13 mouse cellular contexts compared by ENCODE assay signal in the genomic region with DNA sequence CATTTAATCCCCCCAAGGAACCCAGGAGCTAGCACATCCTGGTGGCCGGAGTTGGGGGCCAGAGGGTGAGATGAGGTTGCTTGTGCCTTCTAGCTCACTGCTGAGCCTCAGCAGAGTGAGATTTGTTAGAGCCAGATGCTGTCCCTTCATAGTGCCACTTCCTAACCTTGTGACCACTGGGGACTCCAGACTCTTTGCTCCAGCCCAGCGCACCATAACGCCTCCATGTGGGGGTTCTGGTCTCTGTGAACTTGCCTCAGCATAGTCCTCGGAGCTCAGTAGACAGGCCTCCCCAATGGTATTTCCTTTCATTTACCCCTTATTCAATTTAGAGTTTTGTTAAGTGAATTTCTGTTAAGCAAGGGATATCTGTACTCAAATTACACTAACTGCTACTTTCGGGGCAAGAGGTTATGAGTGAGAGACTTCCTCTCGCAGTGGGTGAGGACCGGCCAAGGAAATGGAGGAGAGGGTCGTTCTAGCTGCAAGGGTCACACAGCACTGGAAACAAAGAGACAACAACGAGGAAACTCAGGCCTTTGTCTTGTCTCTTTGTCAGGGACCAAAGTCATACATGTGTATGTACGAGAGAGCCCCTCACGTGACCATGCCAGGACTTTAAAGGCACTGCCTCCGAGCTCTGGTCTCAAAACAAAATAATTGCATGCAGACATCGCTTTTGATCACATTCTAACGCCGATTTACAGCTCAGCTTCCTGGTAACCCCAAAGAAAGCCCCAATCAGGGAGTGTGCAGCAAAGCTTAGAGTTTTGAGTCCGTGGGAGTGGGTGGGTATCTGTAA.
A peak's percentile ranks its signal among the peaks of the same experiment; 100 is the strongest.
DNase-seq lines count a peak whose midpoint lies in the region; ATAC-seq lines count a peak whose summit lies in the region.
"Had no signal": no experiment of that assay in that cellular context is flagged by ENCODE, and none has a peak within 500 bp of the region (broad histone marks: within the 10 kb centered on the region; RNA-seq: fewer than 3 reads in every experiment).

No protein-coding gene starts in this region.

- H3K27ac ChIP-seq in kidney, embryonic 14.5 days (ENCODE audit: low read depth, low read length): no peak overlapping the region
- H3K27ac ChIP-seq: midbrain, embryonic 12.5 days had no signal

- H3K4me3 ChIP-seq in kidney, embryonic 14.5 days (ENCODE audit: low read length): no peak overlapping the region
- H3K4me3 ChIP-seq: heart, embryonic 12.5 days; midbrain, embryonic 12.5 days had no signal

- no peaks in the 10 kb centered on the region for H3K27me3 ChIP-seq in kidney, embryonic 14.5 days (ENCODE audit: control insufficient read depth, insufficient read depth, low read length)
- H3K27me3 ChIP-seq: heart, embryonic 12.5 days; midbrain, embryonic 12.5 days had no signal

- H3K9me3 ChIP-seq in kidney, embryonic 14.5 days (ENCODE audit: control insufficient read depth, low read length): no peaks in the 10 kb centered on the region
- H3K9me3 ChIP-seq: heart, embryonic 12.5 days; midbrain, embryonic 12.5 days had no signal

- no peak overlapping the region for H3K9ac ChIP-seq in kidney, embryonic 14.5 days (ENCODE audit: low read depth, low read length)
- H3K9ac ChIP-seq: forebrain, postnatal 0 days; heart, embryonic 12.5 days; midbrain, embryonic 12.5 days had no signal

- H3K4me2 ChIP-seq in kidney, embryonic 14.5 days (replicated peaks; ENCODE audit: low read depth, low read length): 0 out of 2 replicates have a peak overlapping the region, but pooled peaks have one; percentile 6
- H3K4me2 ChIP-seq: heart, embryonic 12.5 days; midbrain, embryonic 12.5 days had no signal

- H3K4me1 ChIP-seq in kidney, embryonic 14.5 days (ENCODE audit: control insufficient read depth, insufficient read depth, low read length): peaks cover 5% of the 10 kb centered on the region; the same call in 1 of the 2 replicates
- H3K4me1 ChIP-seq: heart, embryonic 12.5 days had no signal

- DNase-seq in kidney, adult 11 months: no peak
- peak; percentile 15 for DNase-seq in thymus, postnatal 0 days (ENCODE audit: low spot score)
- no peak for DNase-seq in thymus, postnatal 10 days (ENCODE audit: low spot score in 2 of 2)
- DNase-seq in induced T-regulatory cell, adult 2 months (ENCODE audit: low read depth): peak; percentile 45
- no peak for DNase-seq in gastrocnemius, adult 8-10 months (ENCODE audit: low spot score in 2 of 2)
- no peak for DNase-seq in cerebellum, adult 9-10 months
- DNase-seq in ovary, postnatal 36 days (ENCODE audit: low spot score): no peak
- DNase-seq: cerebellum, adult 8-10 months; forebrain, postnatal 0 days; kidney, adult 8-10 months had no signal

- no peaks in the 10 kb centered on the region for H3K36me3 ChIP-seq in kidney, embryonic 14.5 days (ENCODE audit: control insufficient read depth, insufficient read depth, low read length)
- H3K36me3 ChIP-seq: heart, embryonic 12.5 days; midbrain, embryonic 12.5 days had no signal

- 25% methylated on average over 16 of the region's 16 CpGs for WGBS in kidney, embryonic 14.5 days

- peak; percentile 40; the same call in 1 of the 2 replicates for ATAC-seq in kidney, embryonic 14.5 days (ENCODE audit: low FRiP score, low TSS enrichment)
- ATAC-seq: forebrain, postnatal 0 days had no signal

Comparison
In these comparisons a context has a peak if more than half of its experiments do, and no peak if none do; other contexts are left out.
1. DNase-seq: peak in thymus, postnatal 0 days (single experiment) and induced T-regulatory cell, adult 2 months (single experiment); none in kidney, adult 11 months (single experiment), thymus, postnatal 10 days (0 of 2), gastrocnemius, adult 8-10 months (0 of 2), cerebellum, adult 9-10 months (single experiment) and ovary, postnatal 36 days (single experiment).